Mouse (Mus musculus) lung, adult 2 months (tissue): ENCODE measurements around the gene Ppp4r4.

Source experiments
- CTCF ChIP-seq: fragments of 200-500 bp; IDR thresholded peaks from 2 replicates; pipeline ENCODE4 v1.5.1; 2011; ENCODE audit warnings: mild to moderate bottlenecking, low read length, control low read depth; ENCODE audit not compliant: insufficient read depth
- POLR2A ChIP-seq: fragments of 200-500 bp; IDR thresholded peaks from 2 replicates; pipeline ENCODE4 v1.6.1; 2011; ENCODE audit warnings: low read depth, mild to moderate bottlenecking, control low read depth, low read length, borderline replicate concordance; ENCODE audit errors: extremely low read depth

GRCm38 (mm10) chr12:103548526-103548925, 16.4 kb downstream of the Ppp4r4 start:
- TF ChIP-seq CTCF, result no peak
- TF ChIP-seq POLR2A, result no peak
